Mouse (Mus musculus): ENCODE measurements at regions not wholly inside any gene's neighbourhood (a gene's known extent, or its start where the extent isn't known, plus 50 kb on each side); places are given as distances from the start of the nearest gene placed in this dataset.

DNA sequence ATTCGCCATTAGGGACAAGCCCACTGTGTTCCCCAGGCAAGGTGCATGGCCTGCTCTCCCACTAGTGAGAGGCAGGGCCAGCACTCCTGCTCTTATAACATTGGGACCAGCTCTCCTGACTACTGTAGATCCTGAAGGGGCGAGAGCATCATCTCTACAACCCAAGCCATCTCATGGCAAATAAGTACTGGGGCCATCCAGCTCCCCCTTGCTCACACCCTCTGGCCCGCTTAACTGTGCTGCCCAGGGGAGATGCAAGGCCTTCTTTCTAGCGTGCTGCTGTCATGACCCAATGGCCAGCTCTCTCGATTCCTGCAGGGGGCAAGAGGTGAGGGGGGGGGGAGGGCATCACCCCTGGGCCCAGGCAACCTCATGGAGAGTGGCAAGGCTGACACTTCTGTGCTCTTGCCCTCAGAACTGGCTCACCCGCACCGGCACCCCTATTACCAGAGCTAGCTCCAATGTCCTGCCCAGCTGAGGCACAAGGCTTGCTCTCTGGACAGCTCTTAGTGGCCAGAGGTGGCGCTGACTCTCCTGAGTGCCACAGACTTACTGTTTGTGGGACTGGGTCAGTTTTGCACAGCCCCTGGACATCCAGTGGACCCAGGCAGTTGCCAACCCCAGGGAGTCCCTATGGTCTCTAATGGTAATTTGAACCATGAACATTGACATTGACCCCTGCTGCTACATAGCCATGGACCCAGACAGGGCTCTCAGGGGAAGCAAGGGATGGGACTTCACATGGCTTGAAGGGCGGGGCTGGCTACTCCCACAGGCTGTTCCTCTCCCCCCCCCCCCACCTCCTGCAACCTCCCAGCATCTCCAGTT is 448.2 kb downstream of the Tdrd3 start:
- no peak for DNase-seq

GRCm38 (mm10) chr14:87865216-87866202 is 449.1 kb downstream of the Tdrd3 start:
- DNase-seq, result no peak

DNA sequence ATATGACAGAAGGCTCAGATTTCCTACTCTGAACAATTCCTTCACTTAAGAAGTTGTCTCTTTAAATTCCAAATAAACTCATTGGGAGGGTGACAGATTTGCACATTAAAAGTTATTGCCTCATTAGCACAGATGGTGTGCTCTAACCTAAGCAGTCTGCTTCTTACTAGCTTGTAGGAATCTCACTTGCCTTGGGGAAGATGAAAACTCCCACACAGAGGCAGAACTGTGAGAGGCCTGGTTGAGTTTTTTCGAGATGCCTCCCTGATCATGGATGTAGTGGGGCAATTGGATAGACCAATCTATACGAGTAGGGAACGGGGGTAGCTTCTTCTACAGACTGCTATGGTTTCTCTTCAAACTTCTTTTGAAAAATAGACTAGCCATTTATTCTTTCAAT is 485.3 kb downstream of the Tdrd3 start:
- DNase-seq, result no peak

GRCm38 (mm10) chr14:87902416-87902815 is 486.0 kb downstream of the Tdrd3 start:
- no peak for DNase-seq

Data from spleen, adult 18-20 months (tissue).